Mouse (Mus musculus): ENCODE measurements around the gene Trhr2.

Trhr2 gene

GRCm38 (mm10) chr8:122332753-122333506 is 27.6 kb downstream of the Trhr2 start:
- peak; percentile 88 for DNase-seq (ENCODE audit: low read depth)

- no peak for DNase-seq (ENCODE audit: low read depth)
Observed at GRCm38 (mm10) chr8:122331134-122331523, 29.4 kb downstream of the Trhr2 start.

- no peak for DNase-seq (ENCODE audit: low read depth)
Observed at GRCm38 (mm10) chr8:122330446-122331133, 30.0 kb downstream of the Trhr2 start.

DNA sequence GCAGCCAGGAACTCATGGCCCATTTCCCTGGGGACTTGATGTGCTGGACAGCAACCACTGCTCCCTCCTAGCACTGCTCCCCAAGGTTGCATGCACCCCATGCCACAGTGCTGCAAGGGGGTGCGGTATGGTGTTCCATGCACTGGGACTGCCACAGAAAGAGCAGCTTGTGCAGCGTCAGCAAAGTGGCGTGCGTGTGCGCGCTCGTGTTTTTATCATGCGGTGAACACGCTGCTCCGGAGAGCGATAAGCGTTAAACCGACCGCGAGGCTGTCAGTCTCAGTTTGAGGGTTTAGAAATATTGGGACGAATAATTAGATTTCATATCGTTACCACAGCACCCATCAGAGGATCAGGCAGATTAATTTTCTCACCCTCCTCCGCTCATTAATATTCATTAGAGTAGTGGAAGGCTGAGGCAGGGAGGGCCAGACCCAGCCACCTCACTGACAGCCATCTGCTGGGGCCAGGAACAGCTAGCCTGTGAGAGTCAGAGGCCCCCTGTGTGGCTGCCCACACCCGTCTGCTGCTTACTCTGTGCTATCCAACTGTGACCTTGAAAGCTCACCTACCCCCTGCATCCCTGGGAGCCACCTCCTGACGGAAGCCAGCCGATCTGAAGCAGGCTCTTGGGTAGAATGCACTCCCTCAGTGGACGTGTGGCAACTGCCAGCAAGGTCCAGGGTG is 30.9 kb downstream of the Trhr2 start:
- no peak for DNase-seq (ENCODE audit: low read depth)

GRCm38 (mm10) chr8:122329072-122329471 is 31.5 kb downstream of the Trhr2 start:
- no peak for DNase-seq (ENCODE audit: low read depth)

- DNase-seq (ENCODE audit: low read depth): no peak
Observed at GRCm38 (mm10) chr8:122326114-122326542, 34.4 kb downstream of the Trhr2 start.

DNA sequence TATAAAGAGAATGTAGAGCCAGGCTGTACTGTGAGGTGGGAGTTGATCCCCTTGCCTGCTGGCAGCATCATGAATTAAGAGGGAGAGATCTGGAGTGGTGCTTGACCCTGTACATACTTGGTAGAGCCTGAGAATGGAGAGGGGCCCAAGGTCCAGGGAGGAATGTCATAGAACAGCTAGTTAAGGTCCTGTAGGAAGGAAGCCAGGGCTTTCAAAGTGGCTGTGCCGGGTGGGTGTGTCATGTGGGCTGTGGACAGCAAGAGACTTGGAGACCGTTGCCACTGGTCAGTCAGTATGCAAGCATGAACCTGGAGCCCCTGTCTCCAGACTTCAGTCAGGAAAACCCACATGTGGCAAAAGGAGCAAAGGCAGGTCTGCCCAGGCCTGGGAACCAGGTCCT is 35.4 kb downstream of the Trhr2 start:
- no peak for DNase-seq (ENCODE audit: low read depth)

DNA sequence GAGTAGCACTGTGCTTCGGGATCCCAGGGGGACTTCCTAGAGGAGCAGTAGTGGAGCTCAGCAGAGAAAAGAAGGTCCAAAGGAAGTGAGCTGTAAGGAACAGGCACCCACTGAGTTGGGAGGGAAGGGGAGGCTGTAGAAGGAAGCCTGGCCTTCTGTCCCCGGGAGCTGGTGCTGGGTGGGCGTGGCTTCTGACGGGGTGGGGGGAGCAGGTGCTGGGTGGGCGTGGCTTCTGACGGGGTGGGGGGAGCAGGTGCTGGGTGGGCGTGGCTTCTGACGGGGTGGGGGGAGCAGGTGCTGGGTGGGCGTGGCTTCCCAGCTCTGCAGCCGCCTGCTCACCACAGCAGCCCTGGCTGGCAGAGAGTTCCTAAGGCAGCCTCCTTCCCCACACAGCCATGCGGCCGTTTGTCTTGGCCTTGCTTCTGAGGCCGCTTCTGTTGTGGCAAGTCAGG is 36.6 kb downstream of the Trhr2 start:
- DNase-seq (ENCODE audit: low read depth): peak; percentile 27

- no peak for DNase-seq (ENCODE audit: low read depth)
Observed at GRCm38 (mm10) chr8:122322792-122323191, 37.8 kb downstream of the Trhr2 start.

DNA sequence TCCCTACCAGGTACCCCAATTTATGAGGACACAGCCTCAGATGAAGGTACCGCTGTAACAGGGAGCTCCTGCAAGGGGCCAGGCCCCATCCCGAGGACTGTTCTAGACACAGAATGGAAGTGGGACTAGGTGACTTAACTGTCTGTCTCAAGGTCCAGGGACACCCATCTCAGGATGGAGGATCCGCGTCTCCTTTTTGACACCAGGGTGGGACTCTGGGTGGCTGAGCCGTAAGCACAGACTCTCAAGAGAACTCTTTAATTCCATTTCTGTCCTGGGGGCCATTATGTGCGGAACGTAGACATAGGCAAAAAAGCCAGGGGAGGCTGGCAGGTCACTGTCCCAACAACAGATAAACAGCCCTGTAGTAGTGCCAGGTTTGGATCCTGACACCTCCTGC is 38.4 kb downstream of the Trhr2 start:
- DNase-seq (ENCODE audit: low read depth): no peak

- DNase-seq (ENCODE audit: low read depth): no peak
Observed at GRCm38 (mm10) chr8:122321455-122321921, 39.1 kb downstream of the Trhr2 start.

- no peak for DNase-seq (ENCODE audit: low read depth)
Observed at GRCm38 (mm10) chr8:122320541-122320940, 40.0 kb downstream of the Trhr2 start.

GRCm38 (mm10) chr8:122319708-122320075 is 40.9 kb downstream of the Trhr2 start:
- DNase-seq (ENCODE audit: low read depth): no peak

DNA sequence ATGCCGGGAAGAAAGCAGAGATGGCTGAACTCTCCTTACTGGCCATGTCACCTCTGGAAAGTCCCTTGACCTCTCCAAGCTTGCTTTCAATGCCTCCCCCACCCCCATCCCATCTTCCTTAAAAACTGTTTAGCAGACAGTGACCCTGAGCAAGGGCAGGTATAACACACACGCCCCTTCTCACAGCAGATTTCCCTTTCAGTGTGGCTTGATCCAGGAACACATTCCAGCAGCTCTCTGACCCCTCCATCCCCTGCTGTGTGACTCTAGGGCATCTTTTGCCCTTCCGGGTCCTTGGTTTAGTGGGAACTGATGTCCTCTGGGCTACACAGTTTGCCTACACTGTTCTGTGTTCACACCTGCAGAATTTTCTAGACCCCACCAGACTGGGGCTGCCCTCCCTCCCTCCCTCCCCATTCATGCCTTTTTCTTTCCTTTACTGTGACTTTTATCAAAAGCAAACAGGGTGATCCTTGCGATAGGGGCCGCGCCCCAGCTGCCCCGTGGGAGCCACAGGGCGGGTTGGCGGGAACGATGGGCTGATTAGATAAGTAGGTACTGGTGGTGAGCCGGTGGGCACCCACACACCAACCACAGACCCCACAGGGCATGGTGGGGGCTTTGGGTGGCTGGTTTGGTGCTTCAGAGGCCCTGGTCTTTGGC is 41.4 kb downstream of the Trhr2 start:
- no peak for DNase-seq (ENCODE audit: low read depth)

DNA sequence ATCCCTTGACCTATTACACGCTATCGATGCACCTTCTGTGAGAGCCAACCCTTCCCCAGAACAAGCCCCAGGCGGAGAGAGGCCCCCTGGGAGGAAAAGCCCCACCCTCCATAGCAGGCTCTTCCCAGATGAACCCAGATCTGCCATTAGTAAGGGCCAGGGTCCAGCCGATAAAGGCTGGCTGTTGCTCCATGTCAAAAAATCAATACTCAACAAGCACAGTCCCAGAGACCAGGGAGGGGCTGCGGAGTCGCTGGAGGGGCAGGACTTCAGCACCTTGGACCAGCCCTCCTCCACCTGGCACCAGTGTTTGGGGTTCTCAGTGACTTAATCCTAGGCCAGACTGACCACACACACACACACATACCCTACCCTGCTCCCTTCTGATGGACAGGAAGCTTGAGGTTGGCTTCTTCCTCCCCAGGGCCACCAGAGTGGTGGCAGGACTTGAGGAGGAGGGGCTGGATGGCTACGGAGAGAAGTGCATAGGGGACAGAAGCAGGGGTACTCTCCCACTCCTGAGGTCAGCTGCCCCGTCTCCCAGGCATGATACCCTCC is 42.5 kb downstream of the Trhr2 start:
- DNase-seq (ENCODE audit: low read depth): no peak

- no peak for DNase-seq (ENCODE audit: low read depth)
Observed at GRCm38 (mm10) chr8:122316402-122316801, 44.1 kb downstream of the Trhr2 start.

GRCm38 (mm10) chr8:122314899-122315496 is 45.5 kb downstream of the Trhr2 start:
- no peak for DNase-seq (ENCODE audit: low read depth)

DNA sequence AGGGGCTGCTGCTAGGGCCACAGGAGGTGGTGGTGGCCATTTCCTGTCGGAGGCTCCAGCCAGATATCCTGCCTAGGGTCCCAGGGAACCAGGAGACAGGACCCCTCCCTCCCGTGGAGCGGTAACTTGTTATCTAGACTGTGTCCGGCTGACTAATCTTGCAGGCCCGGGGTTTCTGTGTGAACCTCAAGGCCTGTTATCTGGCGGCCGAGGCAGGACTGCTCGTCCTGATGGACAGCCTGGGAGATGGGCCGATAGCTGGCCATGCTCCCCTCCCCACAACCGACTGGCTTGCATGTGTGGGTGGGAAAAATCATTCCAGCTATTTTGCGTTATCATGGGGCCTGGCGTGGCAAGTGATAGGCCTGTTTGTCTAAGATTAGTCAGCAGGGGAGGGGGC is 47.2 kb downstream of the Trhr2 start:
- no peak for DNase-seq (ENCODE audit: low read depth)

DNA sequence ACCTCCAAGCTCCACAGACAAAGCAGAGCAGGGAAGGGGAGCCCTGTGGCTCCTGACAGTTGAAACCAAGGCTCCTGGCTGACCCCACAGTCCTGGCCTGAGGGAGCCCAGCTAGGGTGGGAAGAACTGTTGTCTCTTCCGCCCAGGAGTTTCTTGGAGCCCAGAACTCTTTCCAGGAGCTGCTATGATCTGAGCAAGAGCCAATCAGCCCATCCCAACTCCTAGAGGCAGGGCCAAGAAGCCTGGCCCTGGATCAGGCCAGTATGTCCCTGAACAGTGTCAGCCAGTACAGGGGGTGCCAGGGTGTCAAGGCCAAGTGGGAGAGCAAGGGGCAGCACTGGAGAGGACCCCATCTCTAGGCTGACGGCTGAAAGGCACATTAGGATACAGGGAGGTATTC is 48.0 kb downstream of the Trhr2 start:
- no peak for DNase-seq (ENCODE audit: low read depth)

GRCm38 (mm10) chr8:122311115-122311514 is 49.4 kb downstream of the Trhr2 start:
- DNase-seq (ENCODE audit: low read depth): no peak

DNA sequence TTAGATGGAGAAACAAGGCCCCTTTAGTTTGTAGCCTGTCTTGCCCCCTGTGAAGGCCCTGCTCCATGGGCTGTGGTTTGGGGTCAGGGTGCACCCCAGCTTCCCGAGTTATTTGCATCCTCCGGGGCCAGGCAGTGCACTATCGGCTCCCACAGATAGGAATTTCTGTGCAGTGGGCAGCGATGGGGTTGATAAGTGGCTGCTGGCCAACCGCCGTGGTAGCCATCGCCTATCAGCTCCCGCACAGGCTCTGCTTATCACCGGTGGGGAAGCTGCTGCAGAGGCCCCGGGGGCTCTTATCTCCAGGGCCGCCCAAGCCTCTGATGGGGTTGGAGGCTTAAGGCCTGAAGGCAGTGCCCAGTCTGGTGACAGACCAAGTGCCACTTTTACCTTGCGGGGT is 51.3 kb downstream of the Trhr2 start:
- no peak for DNase-seq (ENCODE audit: low read depth)

- DNase-seq (ENCODE audit: low read depth): no peak
Observed at GRCm38 (mm10) chr8:122307836-122308235, 52.7 kb downstream of the Trhr2 start.
